Mouse (Mus musculus) E14TG2a.4 (cell line): ENCODE results near the gene Auts2.

Experiments used
- CTCF ChIP-seq: conservative IDR thresholded peaks from 2 replicates; pipeline ENCODE4 v1.5.1; 2014; ENCODE audit warnings: low read length
- NANOG ChIP-seq: IDR thresholded peaks from 2 replicates; pipeline ENCODE4 v1.6.1; 2014; ENCODE audit warnings: borderline replicate concordance, low read length, mixed read lengths

GRCm38 (mm10) chr5:132209694-132210093 lies 333.4 kb downstream of the Auts2 start:
- TF ChIP-seq CTCF (no peak), NANOG (no peak)
